Mouse (Mus musculus) midbrain, embryonic 14.5 days (tissue): ENCODE results near the gene Gm49403. TPM values are rescaled to one million over a fixed set of nuclear protein-coding genes. Genes with fewer than 3 reads are reported as not detected.

ENCODE experiments used
- ATAC-seq: fragments of 200-750 bp; cut with Nextera tagmentation; 2 replicates; pipeline ENCODE4 v1.8.0; 2017; ENCODE audit warnings: moderate number of reproducible peaks, moderate library complexity; ENCODE audit not compliant: low FRiP score, low TSS enrichment
- DNase-seq: peaks from one replicate; pipeline ENCODE4 v3.0.0-alpha.2; 2015
- H3K27ac ChIP-seq: fragments of 300-500 bp; sonication (generic); replicated peaks from 2 replicates; pipeline ENCODE4 v1.5.1; 2014; ENCODE audit warnings: mild to moderate bottlenecking, low read depth, low read length, moderate library complexity
- H3K27me3 ChIP-seq: fragments of 300-500 bp; sonication (generic); 2 replicates; pipeline ENCODE4 v1.6.1; 2014; ENCODE audit warnings: low read length, control low read depth, mixed read lengths; ENCODE audit not compliant: control insufficient read depth, insufficient read depth
- H3K36me3 ChIP-seq: fragments of 300-500 bp; sonication (generic); 2 replicates; pipeline ENCODE4 v1.6.1; 2014; ENCODE audit warnings: low read length, control low read depth; ENCODE audit not compliant: control insufficient read depth, insufficient read depth
- H3K4me1 ChIP-seq: fragments of 300-500 bp; sonication (generic); 2 replicates; pipeline ENCODE4 v1.6.1; 2014; ENCODE audit warnings: mild to moderate bottlenecking, antibody characterized with exemption, low read length, control low read depth; ENCODE audit not compliant: control insufficient read depth, insufficient read depth
- H3K4me2 ChIP-seq: fragments of 300-500 bp; sonication (generic); 2 replicates; pipeline ENCODE4 v1.6.1; 2014; ENCODE audit warnings: mild to moderate bottlenecking, low read length, moderate library complexity
- H3K4me3 ChIP-seq: fragments of 300-500 bp; sonication (generic); replicated peaks from 2 replicates; pipeline ENCODE4 v1.5.1; 2014; ENCODE audit warnings: low read depth, low read length
- H3K9ac ChIP-seq: fragments of 300-500 bp; sonication (generic); replicated peaks from 2 replicates; pipeline ENCODE4 v1.6.1; 2014; ENCODE audit warnings: mild to moderate bottlenecking, low read length, moderate library complexity
- H3K9me3 ChIP-seq: fragments of 300-500 bp; sonication (generic); 2 replicates; pipeline ENCODE4 v1.6.1; 2016; ENCODE audit warnings: low read length, control low read depth, mixed read lengths; ENCODE audit not compliant: control insufficient read depth
- WGBS: fragments of 180-500 bp; shearing (Covaris S2); extraction: QIAGEN DNeasy Blood & Tissue Kit; methylation state at CpG from one replicate; pipeline ENCODE4 v1.1.7; 2014; 5-methylcytosine and 5-hydroxymethylcytosine counted together
- microRNA-seq: library from miRNA; unstranded; fragments of <30 nt; microRNA quantifications from one replicate; pipeline ENCODE4, GENCODE M21; 2016
- polyA plus RNA-seq: library from polyadenylated mRNA; unstranded; fragments of >200 nt; fragmentation: Nextera tagmentation; extraction: Ambion mirVana; gene quantifications from 2 replicates; pipeline ENCODE4 v1.2.1, GENCODE M21; 2014

Gene Gm49403
- polyA plus RNA-seq, 1 experiment from 2014 or later: not detected

GRCm38 (mm10) chr19:8930771-8931170 is 47.0 kb downstream of the Gm49403 start:
- H3K4me2 ChIP-seq: no peak overlapping the region
- no peaks in the 10 kb centered on the region for H3K27me3 ChIP-seq
- H3K4me3 ChIP-seq: no peak overlapping the region
- 92% methylated on average over 7 of the region's 7 CpGs for WGBS
- peaks cover 11% of the 10 kb centered on the region for H3K4me1 ChIP-seq
- DNase-seq: no peak
- no peaks in the 10 kb centered on the region for H3K9me3 ChIP-seq
- no peak overlapping the region for H3K27ac ChIP-seq
- no peak overlapping the region for H3K9ac ChIP-seq
- no peak for ATAC-seq
- H3K36me3 ChIP-seq: peaks cover 26% of the 10 kb centered on the region

GRCm38 (mm10) chr19:8936736-8937135 is 53.0 kb downstream of the Gm49403 start:
- H3K4me2 ChIP-seq: no peak overlapping the region
- H3K9me3 ChIP-seq: no peaks in the 10 kb centered on the region
- 0 out of 2 replicates have a peak, but pooled peaks cover 5% of the 10 kb centered on the region for H3K4me1 ChIP-seq
- H3K4me3 ChIP-seq: no peak overlapping the region
- no peak overlapping the region for H3K27ac ChIP-seq
- no peak for ATAC-seq
- no peaks in the 10 kb centered on the region for H3K27me3 ChIP-seq
- peaks cover 8% of the 10 kb centered on the region; the same call in 1 of the 2 replicates for H3K36me3 ChIP-seq
- H3K9ac ChIP-seq: no peak overlapping the region
- WGBS: 87% methylated on average over 2 of the region's 2 CpGs
- no peak for DNase-seq

Small RNA genes lying within 50 kb of the gene (microRNA-seq; reads per million reads assigned to microRNA genes)
- gene Mir5136: not detected

Other genes with a start within 250 kb of the Gm49403 start
- 0.19 and 0.45 TPM in 2 replicates for gene Chrm1, start 220.1 kb upstream of the Gm49403 start, polyA plus RNA-seq
- 157 TPM in 2 replicates for gene Slc3a2, start 160.6 kb upstream of the Gm49403 start, polyA plus RNA-seq
- 89.1 and 95.7 TPM in 2 replicates for gene Wdr74, start 148.1 kb upstream of the Gm49403 start, polyA plus RNA-seq
- 0.97 and 1.1 TPM in 2 replicates for gene 1700092M07Rik, start 143.2 kb upstream of the Gm49403 start, polyA plus RNA-seq
- gene Stx5a, start 142.5 kb upstream of the Gm49403 start, polyA plus RNA-seq: 102 and 110 TPM in 2 replicates
- 146 and 171 TPM in 2 replicates for gene Nxf1, start 126.9 kb upstream of the Gm49403 start, polyA plus RNA-seq
- gene Tmem223, start 112.9 kb upstream of the Gm49403 start, polyA plus RNA-seq: 270 and 278 TPM in 2 replicates
- 24.8 and 32.4 TPM in 2 replicates for gene Tmem179b, start 109.5 kb upstream of the Gm49403 start, polyA plus RNA-seq
- gene Taf6l, start 97.5 kb upstream of the Gm49403 start, polyA plus RNA-seq: 18.0 and 21.0 TPM in 2 replicates
- 156 and 165 TPM in 2 replicates for gene Polr2g, start 85.4 kb upstream of the Gm49403 start, polyA plus RNA-seq
- gene Zbtb3, start 81.4 kb upstream of the Gm49403 start, polyA plus RNA-seq: 7.2 and 7.9 TPM in 2 replicates
- gene Ttc9c, start 64.6 kb upstream of the Gm49403 start, polyA plus RNA-seq: 37.5 and 55.8 TPM in 2 replicates
- 8.8 and 9.6 TPM in 2 replicates for gene Hnrnpul2, start 63.9 kb upstream of the Gm49403 start, polyA plus RNA-seq
- gene AC129217.1, start 54.2 kb upstream of the Gm49403 start, polyA plus RNA-seq: not detected in 2 replicates
- 78.2 and 98.7 TPM in 2 replicates for gene Bscl2, start 46.5 kb upstream of the Gm49403 start, polyA plus RNA-seq
- 466 and 598 TPM in 2 replicates for gene Gng3, start 44.7 kb upstream of the Gm49403 start, polyA plus RNA-seq
- gene Lrrn4cl, start 33.2 kb upstream of the Gm49403 start, polyA plus RNA-seq: 0.28 and 0.62 TPM in 2 replicates
- 139 and 154 TPM in 2 replicates for gene Ubxn1, start 12.4 kb upstream of the Gm49403 start, polyA plus RNA-seq
- 61.3 and 62.6 TPM in 2 replicates for gene Uqcc3, start 3.0 kb upstream of the Gm49403 start, polyA plus RNA-seq
- 34.9 and 38.0 TPM in 2 replicates for gene Lbhd1, start 198 bp upstream of the Gm49403 start, polyA plus RNA-seq
- 40.4 and 43.1 TPM in 2 replicates for gene 1810009A15Rik, start 4.9 kb downstream of the Gm49403 start, polyA plus RNA-seq
- gene Gm49416, start 5.0 kb downstream of the Gm49403 start, polyA plus RNA-seq: 0.30 TPM in 1 of 2 replicates, not detected in the other
- 28.2 and 31.1 TPM in 2 replicates for gene Ints5, start 9.1 kb downstream of the Gm49403 start, polyA plus RNA-seq
- 59.0 and 83.3 TPM in 2 replicates for gene Ganab, start 14.1 kb downstream of the Gm49403 start, polyA plus RNA-seq
- gene B3gat3, start 36.4 kb downstream of the Gm49403 start, polyA plus RNA-seq: 75.0 and 83.5 TPM in 2 replicates
- 1.4 TPM in 2 replicates for gene Rom1, start 45.4 kb downstream of the Gm49403 start, polyA plus RNA-seq
- 4.3 and 5.5 TPM in 2 replicates for gene Eml3, start 45.6 kb downstream of the Gm49403 start, polyA plus RNA-seq
- 38.0 and 62.2 TPM in 2 replicates for gene Mta2, start 57.9 kb downstream of the Gm49403 start, polyA plus RNA-seq
- 20.0 and 25.0 TPM in 2 replicates for gene Tut1, start 69.9 kb downstream of the Gm49403 start, polyA plus RNA-seq
- 308 and 311 TPM in 2 replicates for gene Eef1g, start 83.1 kb downstream of the Gm49403 start, polyA plus RNA-seq
- gene Ahnak, start 105.4 kb downstream of the Gm49403 start, polyA plus RNA-seq: 1.2 and 4.2 TPM in 2 replicates
- gene Scgb1a1, start 204.0 kb downstream of the Gm49403 start, polyA plus RNA-seq: not detected in 2 replicates